Mouse (Mus musculus) heart, adult 2 months (tissue): Measurements from ENCODE around the gene Snapc2.

Experiments used
- CTCF ChIP-seq: fragments of 200-600 bp; IDR thresholded peaks from 2 replicates; pipeline ENCODE4 v1.8.1; 2022; ENCODE audit warnings: antibody characterized with exemption, mild to moderate bottlenecking, moderate library complexity
- EP300 ChIP-seq: fragments of 200-500 bp; IDR thresholded peaks from 2 replicates; pipeline ENCODE4 v1.6.1; 2011; ENCODE audit warnings: low read depth, low read length, control low read depth; ENCODE audit not compliant: insufficient read depth
- POLR2A ChIP-seq: fragments of 200-500 bp; IDR thresholded peaks from 2 replicates; pipeline ENCODE4 v1.6.1; 2011; ENCODE audit warnings: mild to moderate bottlenecking, low read depth, low read length, control low read depth; ENCODE audit not compliant: insufficient read depth

GRCm38 (mm10) chr8:4256911-4257310 lies 4.0 kb downstream of the Snapc2 start:
- TF ChIP-seq POLR2A: no peak
- no peak for TF ChIP-seq CTCF
- TF ChIP-seq EP300: no peak
